Mouse (Mus musculus): Measurements from ENCODE around the gene Rnase1. TPM values are rescaled to one million over a fixed set of nuclear protein-coding genes. Genes with fewer than 3 reads are reported as not detected.

Gene Rnase1
- polyA plus RNA-seq, 1 experiment: 4.8 TPM

DNA sequence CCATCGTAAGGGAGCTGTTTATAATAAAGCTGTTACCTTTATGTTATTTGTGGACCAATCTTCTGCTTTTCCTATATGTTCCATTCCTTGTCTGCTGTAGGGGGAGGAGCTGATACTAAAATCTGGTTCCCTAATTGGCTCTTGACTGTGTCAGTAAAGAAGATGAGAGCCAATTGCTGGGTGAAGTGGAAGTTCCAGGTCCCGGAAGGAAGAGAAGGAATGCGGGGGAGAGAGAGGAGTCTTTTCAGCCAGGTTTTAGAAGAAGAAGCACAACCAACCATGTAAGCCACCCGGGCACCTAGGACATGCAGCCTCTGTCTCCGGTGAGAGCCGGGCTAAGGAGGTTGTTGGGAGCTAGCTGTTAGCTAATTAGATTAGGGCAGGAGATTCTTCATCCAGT lies 20.9 kb downstream of the Rnase1 start:
- no peak for DNase-seq
- Histone ChIP-seq H3K4me3 (replicated peaks; ENCODE audit: extremely low read depth, low read depth, low read length) (no peak overlapping the region), H3K4me1 (ENCODE audit: control insufficient read depth, insufficient read depth, low read length) (no peaks in the 10 kb centered on the region)
- 80% methylated on average over 6 of the region's 6 CpGs for WGBS
- no peak for TF ChIP-seq POLR2A (IDR thresholded peaks at IDR 0.05; ENCODE audit: borderline replicate concordance, extremely low read depth, low read depth, low read length)

- TF ChIP-seq CTCF (IDR thresholded peaks at IDR 0.05; ENCODE audit: insufficient read depth, low read length) (no peak), POLR2A (IDR thresholded peaks at IDR 0.05; ENCODE audit: borderline replicate concordance, extremely low read depth, low read depth, low read length) (no peak)
- DNase-seq: no peak
- no peak within 1 kb of the TSS for H3K4me3 ChIP-seq (replicated peaks; ENCODE audit: extremely low read depth, low read depth, low read length)
- WGBS: 47% methylated on average over 12 of the region's 12 CpGs
- H3K4me1 ChIP-seq (ENCODE audit: control insufficient read depth, insufficient read depth, low read length): no peaks in the 10 kb centered on the region
Observed at GRCm38 (mm10) chr14:51113916-51114560, 32.5 kb downstream of the Rnase1 start, which contains the start of gene Eddm3b. Gene Eddm3b, plus strand, starts transcription at chr14:51114426.

GRCm38 (mm10) chr14:51113476-51113875 lies 33.1 kb downstream of the Rnase1 start:
- TF ChIP-seq CTCF (IDR thresholded peaks at IDR 0.05; ENCODE audit: insufficient read depth, low read length): no peak
- TF ChIP-seq POLR2A (IDR thresholded peaks at IDR 0.05; ENCODE audit: borderline replicate concordance, extremely low read depth, low read depth, low read length): no peak
- no peak for DNase-seq
- 46% methylated on average over 9 of the region's 9 CpGs for WGBS
- no peak overlapping the region for H3K4me3 ChIP-seq (replicated peaks; ENCODE audit: extremely low read depth, low read depth, low read length)
- no peaks in the 10 kb centered on the region for H3K4me1 ChIP-seq (ENCODE audit: control insufficient read depth, insufficient read depth, low read length)

GRCm38 (mm10) chr14:51111966-51112365 lies 34.6 kb downstream of the Rnase1 start:
- Histone ChIP-seq H3K4me1 (ENCODE audit: control insufficient read depth, insufficient read depth, low read length) (no peaks in the 10 kb centered on the region), H3K4me3 (replicated peaks; ENCODE audit: extremely low read depth, low read depth, low read length) (no peak overlapping the region)
- no peak for DNase-seq
- WGBS: 65% methylated on average over 3 of the region's 3 CpGs
- TF ChIP-seq POLR2A (IDR thresholded peaks at IDR 0.05; ENCODE audit: borderline replicate concordance, extremely low read depth, low read depth, low read length) (no peak), CTCF (IDR thresholded peaks at IDR 0.05; ENCODE audit: insufficient read depth, low read length) (no peak)

DNA sequence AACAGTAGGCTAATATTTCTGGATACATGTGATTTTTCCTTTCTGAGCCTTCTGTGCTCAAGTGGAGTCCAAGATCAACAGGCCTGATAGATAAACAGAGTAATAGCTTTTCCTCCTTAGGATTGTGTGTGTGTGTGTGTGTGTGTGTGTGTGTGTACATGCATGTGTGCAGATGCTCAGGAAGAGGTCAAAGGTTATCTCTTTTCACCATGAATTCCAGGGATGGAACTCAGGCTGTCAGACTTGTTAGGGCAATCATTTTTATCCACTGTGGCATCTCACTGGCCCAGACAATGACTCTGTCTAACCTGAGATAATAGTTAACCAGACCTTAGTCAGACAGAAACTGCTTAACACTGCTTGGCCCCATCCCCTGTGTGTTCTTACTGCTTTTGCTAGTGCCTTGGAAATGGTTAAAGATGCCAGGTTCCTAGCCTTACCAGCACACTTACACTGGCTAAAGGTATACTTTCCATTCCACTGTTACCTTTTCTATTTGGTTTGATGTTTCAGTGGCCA lies 40.1 kb downstream of the Rnase1 start:
- 0 out of 2 replicates have a peak, but pooled peaks cover 2% of the 10 kb centered on the region for H3K4me1 ChIP-seq (ENCODE audit: control insufficient read depth, insufficient read depth, low read length)
- H3K4me3 ChIP-seq (replicated peaks; ENCODE audit: extremely low read depth, low read depth, low read length): no peak overlapping the region
- no peak for TF ChIP-seq POLR2A (IDR thresholded peaks at IDR 0.05; ENCODE audit: borderline replicate concordance, extremely low read depth, low read depth, low read length)
- no peak for TF ChIP-seq CTCF (IDR thresholded peaks at IDR 0.05; ENCODE audit: insufficient read depth, low read length)
- DNase-seq: no peak

DNA sequence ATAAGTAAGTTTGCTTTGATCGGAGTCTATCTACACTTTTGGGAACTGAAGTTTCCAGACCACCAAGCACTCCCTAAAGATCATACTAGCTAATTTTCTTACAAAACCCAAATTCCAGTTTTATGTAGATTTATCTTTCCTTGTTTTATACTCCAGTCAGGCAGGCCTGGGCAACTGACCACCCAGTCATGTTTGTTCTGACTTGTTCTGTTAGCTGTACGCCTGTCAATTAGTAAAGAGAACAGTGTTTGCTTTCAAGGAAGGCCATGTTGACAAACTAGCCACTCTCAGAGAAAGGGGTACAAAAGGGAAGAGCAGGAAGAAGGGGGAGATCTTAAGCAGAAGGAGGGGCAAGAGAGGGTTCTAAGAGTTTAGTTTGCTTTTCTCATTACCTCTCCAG lies 42.2 kb downstream of the Rnase1 start:
- no peak for DNase-seq
- Histone ChIP-seq H3K4me1 (ENCODE audit: control insufficient read depth, insufficient read depth, low read length) (0 out of 2 replicates have a peak, but pooled peaks cover 2% of the 10 kb centered on the region), H3K4me3 (replicated peaks; ENCODE audit: extremely low read depth, low read depth, low read length) (no peak overlapping the region)
- TF ChIP-seq POLR2A (IDR thresholded peaks at IDR 0.05; ENCODE audit: borderline replicate concordance, extremely low read depth, low read depth, low read length) (no peak), CTCF (IDR thresholded peaks at IDR 0.05; ENCODE audit: insufficient read depth, low read length) (no peak)
- WGBS: 77% methylated on average over 2 of the region's 2 CpGs

- WGBS: 62% methylated on average over 3 of the region's 3 CpGs
- DNase-seq: peak; percentile 59
- Histone ChIP-seq H3K4me1 (ENCODE audit: control insufficient read depth, insufficient read depth, low read length) (0 out of 2 replicates have a peak, but pooled peaks cover 2% of the 10 kb centered on the region), H3K4me3 (replicated peaks; ENCODE audit: extremely low read depth, low read depth, low read length) (no peak overlapping the region)
- TF ChIP-seq CTCF (IDR thresholded peaks at IDR 0.05; ENCODE audit: insufficient read depth, low read length) (peak; percentile 83), POLR2A (IDR thresholded peaks at IDR 0.05; ENCODE audit: borderline replicate concordance, extremely low read depth, low read depth, low read length) (no peak)
Observed at GRCm38 (mm10) chr14:51103217-51103616, 43.4 kb downstream of the Rnase1 start.

DNA sequence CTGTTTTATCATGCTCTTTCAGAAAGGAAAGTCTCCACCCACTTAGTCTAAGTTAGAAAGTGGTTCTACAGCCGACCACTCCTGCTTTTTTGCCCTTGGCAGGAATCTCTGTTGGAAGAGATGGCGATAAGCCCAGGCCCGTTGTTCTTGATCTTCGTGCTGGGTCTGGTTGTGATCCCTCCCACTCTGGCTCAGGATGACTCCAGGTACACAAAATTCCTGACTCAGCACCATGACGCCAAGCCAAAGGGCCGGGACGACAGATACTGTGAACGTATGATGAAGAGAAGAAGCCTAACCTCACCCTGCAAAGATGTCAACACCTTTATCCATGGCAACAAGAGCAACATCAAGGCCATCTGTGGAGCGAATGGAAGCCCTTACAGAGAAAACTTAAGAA lies 45.3 kb downstream of the Rnase1 start:
- DNase-seq: no peak
- no peak overlapping the region for H3K4me3 ChIP-seq (replicated peaks; ENCODE audit: extremely low read depth, low read depth, low read length)
- H3K4me1 ChIP-seq (ENCODE audit: control insufficient read depth, insufficient read depth, low read length): no peaks in the 10 kb centered on the region
- no peak for TF ChIP-seq POLR2A (IDR thresholded peaks at IDR 0.05; ENCODE audit: borderline replicate concordance, extremely low read depth, low read depth, low read length)
- no peak for TF ChIP-seq CTCF (IDR thresholded peaks at IDR 0.05; ENCODE audit: insufficient read depth, low read length)
- WGBS: 60% methylated on average over 9 of the region's 9 CpGs

DNA sequence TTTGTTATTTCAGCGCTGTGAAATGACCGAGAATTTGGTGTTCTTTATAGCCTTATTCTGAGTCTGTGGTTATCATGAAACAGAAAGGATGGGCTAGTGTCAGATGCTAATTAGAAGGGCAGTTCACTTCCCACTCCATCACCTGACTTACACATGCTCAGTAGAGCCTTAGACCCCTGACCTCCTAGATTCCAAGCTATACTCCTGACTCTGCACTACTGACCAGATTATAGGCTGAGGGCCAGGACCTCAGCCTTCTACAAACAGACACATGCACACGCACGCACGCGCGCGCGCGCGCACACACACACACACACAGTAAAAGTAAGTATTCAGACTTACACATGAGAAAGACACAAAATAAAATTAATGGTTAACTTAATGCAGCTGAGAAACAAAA lies 47.7 kb downstream of the Rnase1 start:
- DNase-seq: no peak
- Histone ChIP-seq H3K4me1 (ENCODE audit: control insufficient read depth, insufficient read depth, low read length) (peaks cover 9% of the 10 kb centered on the region), H3K4me3 (replicated peaks; ENCODE audit: extremely low read depth, low read depth, low read length) (no peak overlapping the region)
- no peak for TF ChIP-seq CTCF (IDR thresholded peaks at IDR 0.05; ENCODE audit: insufficient read depth, low read length)
- TF ChIP-seq POLR2A (IDR thresholded peaks at IDR 0.05; ENCODE audit: borderline replicate concordance, extremely low read depth, low read depth, low read length): no peak
- 93% methylated on average over 11 of the region's 11 CpGs for WGBS

- 3% methylated on average over 1 of the region's 1 CpGs for WGBS
- Histone ChIP-seq H3K4me3 (replicated peaks; ENCODE audit: extremely low read depth, low read depth, low read length) (peak overlapping the region; percentile 10), H3K4me1 (ENCODE audit: control insufficient read depth, insufficient read depth, low read length) (peaks cover 11% of the 10 kb centered on the region)
- peak; percentile 44 for TF ChIP-seq CTCF (IDR thresholded peaks at IDR 0.05; ENCODE audit: insufficient read depth, low read length)
- DNase-seq: peak; percentile 64
Observed at GRCm38 (mm10) chr14:51098300-51098699, 48.3 kb downstream of the Rnase1 start.
